Mouse (Mus musculus) E14TG2a.4 (cell line): ENCODE measurements around the gene Fam208b.
A peak's percentile ranks its signal among the peaks of the same experiment; 100 is the strongest.

Source experiments
- H3K27me3 ChIP-seq: 2 replicates; pipeline ENCODE4 v1.6.1; 2014; ENCODE audit warnings: low read length, control low read depth; ENCODE audit not compliant: insufficient read depth
- H3K36me3 ChIP-seq: 2 replicates; pipeline ENCODE4 v1.6.1; 2014; ENCODE audit warnings: low read length, control low read depth; ENCODE audit not compliant: insufficient read depth
- H3K4me1 ChIP-seq: replicated peaks from 2 replicates; pipeline ENCODE4 v1.6.1; 2014; ENCODE audit warnings: low read depth, low read length, control low read depth
- H3K4me3 ChIP-seq: replicated peaks from 2 replicates; pipeline ENCODE4 v1.5.1; 2014; ENCODE audit warnings: mild to moderate bottlenecking, low read length
- H3K9me3 ChIP-seq: 2 replicates; pipeline ENCODE4 v1.6.1; 2014; ENCODE audit warnings: low read length, control low read depth
- CTCF ChIP-seq: conservative IDR thresholded peaks from 2 replicates; pipeline ENCODE4 v1.5.1; 2014; ENCODE audit warnings: low read length
- NANOG ChIP-seq: IDR thresholded peaks from 2 replicates; pipeline ENCODE4 v1.6.1; 2014; ENCODE audit warnings: borderline replicate concordance, low read length, mixed read lengths
- POU5F1 ChIP-seq: IDR thresholded peaks from 2 replicates; pipeline ENCODE4 v1.6.1; 2014; ENCODE audit warnings: low read length, borderline replicate concordance

Fam208b gene

DNA sequence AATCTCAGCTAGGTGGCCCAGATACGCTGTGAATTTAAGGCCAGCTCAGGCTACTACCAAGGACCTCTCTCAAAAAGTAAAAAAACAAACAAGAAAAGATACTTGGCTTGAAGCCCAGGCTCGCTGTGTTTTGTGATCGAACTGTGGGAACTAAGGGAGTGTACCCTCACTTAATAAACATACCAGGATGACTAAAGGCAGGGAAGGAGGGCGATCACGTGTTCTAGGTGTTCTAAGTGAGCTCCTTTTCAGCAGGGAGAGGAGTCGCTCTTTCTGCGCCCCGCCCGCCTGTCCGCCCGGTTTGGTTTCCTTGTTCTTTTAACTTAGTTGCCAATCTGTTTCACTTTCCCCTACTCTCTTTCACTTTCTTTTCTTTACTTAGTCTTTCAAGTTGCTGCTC, 25.9 kb upstream of the Fam208b start:
- Histone ChIP-seq H3K4me1 (peaks cover 13% of the 10 kb centered on the region; the same call in 1 of the 2 replicates), H3K9me3 (peaks cover 3% of the 10 kb centered on the region; the same call in 1 of the 2 replicates), H3K27me3 (peaks cover 23% of the 10 kb centered on the region), H3K36me3 (no peaks in the 10 kb centered on the region), H3K4me3 (no peak overlapping the region)
- no peak for TF ChIP-seq NANOG
- no peak for TF ChIP-seq CTCF
- TF ChIP-seq POU5F1 = no peak

- Histone ChIP-seq H3K4me1 (peaks cover 13% of the 10 kb centered on the region; the same call in 1 of the 2 replicates), H3K27me3 (peaks cover 23% of the 10 kb centered on the region), H3K4me3 (no peak overlapping the region), H3K9me3 (peaks cover 8% of the 10 kb centered on the region), H3K36me3 (no peaks in the 10 kb centered on the region)
- TF ChIP-seq CTCF (no peak), POU5F1 (no peak), NANOG (no peak)
These were observed 24.2 kb upstream of the Fam208b start for GRCm38 (mm10) chr13:3635076-3635475.

GRCm38 (mm10) chr13:3633895-3634811, 23.2 kb upstream of the Fam208b start, which contains the start of gene Asb13:
Gene Asb13 (plus strand): TSS chr13:3634032.
- peaks cover 23% of the 10 kb centered on the region for H3K27me3 ChIP-seq
- TF ChIP-seq NANOG (no peak), CTCF (no peak), POU5F1 (no peak)
- H3K4me1 ChIP-seq = peaks cover 13% of the 10 kb centered on the region; the same call in 1 of the 2 replicates
- H3K9me3 ChIP-seq = peaks cover 8% of the 10 kb centered on the region
- H3K4me3 ChIP-seq = peak within 1 kb of the TSS; percentile 82
- no peaks in the 10 kb centered on the region for H3K36me3 ChIP-seq

DNA sequence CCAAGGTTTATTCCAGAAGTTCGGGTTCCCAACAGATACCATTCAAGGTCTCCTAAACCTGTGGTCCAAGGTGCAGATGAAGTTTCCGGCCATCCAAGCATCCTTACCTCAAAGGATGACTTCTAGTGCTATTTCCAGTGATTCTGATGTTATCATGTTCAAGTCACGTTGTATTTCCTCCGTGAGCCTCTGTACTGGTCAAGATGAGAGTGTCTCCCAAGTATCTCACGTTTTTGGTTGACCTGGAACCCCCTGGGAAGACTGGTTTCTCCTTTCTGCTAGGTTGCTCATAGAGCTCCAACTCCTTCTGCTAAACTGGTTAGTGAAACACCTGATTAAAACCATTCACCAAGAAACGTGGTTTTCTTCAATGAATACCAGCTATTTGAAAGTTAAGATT, 22.2 kb upstream of the Fam208b start:
- H3K4me1 ChIP-seq = peaks cover 13% of the 10 kb centered on the region; the same call in 1 of the 2 replicates
- H3K36me3 ChIP-seq = no peaks in the 10 kb centered on the region
- H3K27me3 ChIP-seq = peaks cover 23% of the 10 kb centered on the region
- H3K4me3 ChIP-seq = no peak overlapping the region
- H3K9me3 ChIP-seq = peaks cover 8% of the 10 kb centered on the region
- TF ChIP-seq CTCF (no peak), NANOG (no peak), POU5F1 (no peak)

DNA sequence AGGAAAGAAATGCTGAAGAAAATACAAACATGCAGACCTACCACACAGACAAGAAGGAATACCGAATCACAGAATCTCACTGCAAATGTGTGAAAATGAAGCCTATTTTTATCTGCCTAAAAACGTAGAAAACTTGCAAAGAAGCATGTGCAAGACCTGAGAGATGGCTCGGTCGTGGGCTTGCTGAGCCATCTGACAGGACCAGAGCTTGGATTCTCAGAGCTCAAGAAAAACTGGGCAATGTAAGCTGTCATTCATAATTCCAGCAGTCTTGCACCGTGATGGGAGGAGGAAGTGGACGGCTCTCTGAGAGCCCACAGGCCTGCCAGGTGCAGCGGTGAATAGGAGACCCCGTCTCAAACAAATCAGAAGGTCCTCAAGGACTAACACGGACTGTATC, 21.6 kb upstream of the Fam208b start:
- TF ChIP-seq NANOG (no peak), POU5F1 (no peak), CTCF (no peak)

DNA sequence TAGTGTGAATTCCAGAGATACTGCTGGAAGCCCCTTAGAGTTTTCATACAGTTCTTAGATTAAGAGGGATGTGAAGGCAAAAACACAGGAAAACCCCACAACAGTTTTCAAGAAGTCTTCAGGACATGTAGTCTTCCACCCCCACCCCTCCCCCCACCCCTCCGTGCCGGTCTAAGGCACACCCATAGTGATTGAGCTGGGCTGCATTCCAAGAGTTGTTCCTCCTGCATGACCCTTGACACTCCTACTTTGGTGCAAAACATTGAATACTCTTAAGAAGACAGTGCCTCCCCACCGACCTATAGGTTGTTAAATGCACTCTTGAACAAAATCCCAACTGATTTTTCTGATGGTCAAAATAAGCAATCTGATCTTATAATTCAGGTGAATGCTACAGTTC, 17.2 kb upstream of the Fam208b start:
- H3K4me3 ChIP-seq = no peak overlapping the region
- H3K27me3 ChIP-seq = peaks cover 7% of the 10 kb centered on the region
- H3K36me3 ChIP-seq = no peaks in the 10 kb centered on the region
- TF ChIP-seq POU5F1 (no peak), NANOG (no peak), CTCF (no peak)
- no peaks in the 10 kb centered on the region for H3K4me1 ChIP-seq
- H3K9me3 ChIP-seq = peaks cover 52% of the 10 kb centered on the region

More for the DNA sequence above, 21.6 kb upstream of the Fam208b start:
- H3K36me3 ChIP-seq = no peaks in the 10 kb centered on the region
- H3K27me3 ChIP-seq = peaks cover 23% of the 10 kb centered on the region
- H3K4me3 ChIP-seq = no peak overlapping the region
- H3K9me3 ChIP-seq = peaks cover 12% of the 10 kb centered on the region
- H3K4me1 ChIP-seq = peaks cover 13% of the 10 kb centered on the region; the same call in 1 of the 2 replicates

- H3K9me3 ChIP-seq = peaks cover 62% of the 10 kb centered on the region
- H3K36me3 ChIP-seq = no peaks in the 10 kb centered on the region
- H3K27me3 ChIP-seq = no peaks in the 10 kb centered on the region
- no peaks in the 10 kb centered on the region for H3K4me1 ChIP-seq
- TF ChIP-seq NANOG (no peak), POU5F1 (no peak), CTCF (no peak)
- H3K4me3 ChIP-seq = no peak overlapping the region
These were observed 16.2 kb upstream of the Fam208b start for GRCm38 (mm10) chr13:3627139-3627538.

DNA sequence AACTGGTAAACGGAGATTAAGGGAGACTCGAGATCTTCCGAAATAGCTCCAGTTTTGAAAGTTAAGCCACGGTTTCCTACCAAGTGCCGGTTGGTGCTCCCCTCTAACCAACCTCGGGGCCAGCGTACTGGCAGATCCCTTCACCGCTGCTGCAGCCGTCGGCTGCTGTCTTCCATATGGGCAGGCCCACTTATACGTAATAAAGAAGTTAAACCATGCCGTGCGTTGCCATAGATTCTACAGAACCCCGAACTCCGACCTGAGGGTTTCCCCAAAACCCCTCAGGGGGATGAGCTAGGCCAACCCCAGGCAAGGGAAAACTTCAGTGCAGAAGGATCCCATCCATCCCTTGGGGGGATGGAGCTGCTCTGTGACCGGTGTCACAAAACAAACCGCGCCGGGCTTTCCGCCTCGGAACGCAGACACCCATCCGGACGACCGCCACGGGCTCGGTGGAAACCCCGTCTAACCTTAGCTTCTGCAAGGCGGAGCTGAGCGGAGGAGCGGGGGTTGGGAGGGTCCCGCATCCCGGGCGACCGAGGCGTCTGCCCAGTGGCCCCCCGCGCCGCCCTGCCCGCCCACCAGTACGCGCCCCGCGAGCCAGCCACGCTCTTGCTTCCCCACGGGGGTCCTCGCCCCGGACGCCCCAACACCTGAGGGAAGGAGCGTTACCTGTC, 652 bp downstream of the Fam208b start:
- TF ChIP-seq NANOG = no peak
- no peak for TF ChIP-seq POU5F1
- TF ChIP-seq CTCF = no peak
- H3K9me3 ChIP-seq = peaks cover 39% of the 10 kb centered on the region
- no peaks in the 10 kb centered on the region for H3K36me3 ChIP-seq
- peaks cover 8% of the 10 kb centered on the region for H3K27me3 ChIP-seq
- peak overlapping the region; percentile 88 for H3K4me3 ChIP-seq
- 0 out of 2 replicates have a peak, but pooled peaks cover 3% of the 10 kb centered on the region for H3K4me1 ChIP-seq
